Mouse (Mus musculus) G1E (cell line): ENCODE measurements around the gene Ntn1. TPM values are rescaled to one million over a fixed set of nuclear protein-coding genes. Genes with fewer than 3 reads are reported as not detected.

Experiments used
- ATAC-seq: 2 replicates; pipeline ENCODE4 v1.8.0; 2016; ENCODE audit warnings: mild to moderate bottlenecking; ENCODE audit not compliant: insufficient number of reproducible peaks, poor library complexity, low FRiP score, severe bottlenecking; ENCODE audit errors: extremely low read depth
- DNase-seq: peaks from one replicate; pipeline ENCODE4 v3.0.0; 2012; ENCODE audit warnings: low spot score
- H3K27me3 ChIP-seq: 2 replicates; pipeline ENCODE4 v1.6.1; 2012; ENCODE audit warnings: mild to moderate bottlenecking, low read length, inconsistent platforms; ENCODE audit not compliant: insufficient read depth
- H3K36me3 ChIP-seq: replicated peaks from 2 replicates; pipeline ENCODE3; 2012; ENCODE audit warnings: mild to moderate bottlenecking, inconsistent platforms
- H3K4me1 ChIP-seq: 2 replicates; pipeline ENCODE4 v1.6.1; 2012; ENCODE audit warnings: low read depth, low read length, inconsistent platforms, mixed read lengths; ENCODE audit not compliant: insufficient read depth
- H3K4me3 ChIP-seq: 2 replicates; pipeline ENCODE4 v1.5.1; 2012; ENCODE audit warnings: low read depth, mild to moderate bottlenecking, inconsistent platforms, low read length, moderate library complexity, mixed read lengths
- H3K9me3 ChIP-seq: replicated peaks from 2 replicates; pipeline ENCODE4 v1.6.1; 2012; ENCODE audit warnings: inconsistent platforms
- CTCF ChIP-seq: IDR thresholded peaks from 2 replicates; pipeline ENCODE4 v1.5.1; 2012; ENCODE audit warnings: low read depth, low read length, inconsistent platforms, mixed read lengths
- GATA1 ChIP-seq: IDR thresholded peaks from 2 replicates; pipeline ENCODE4 v1.6.1; 2012; ENCODE audit warnings: borderline replicate concordance, low read length, inconsistent platforms, mixed read lengths
- GATA2 ChIP-seq: IDR thresholded peaks from 2 replicates; pipeline ENCODE4 v1.6.1; 2012; ENCODE audit warnings: low read depth, low read length, inconsistent platforms, borderline replicate concordance
- POLR2AphosphoS5 ChIP-seq: IDR thresholded peaks from 2 replicates; pipeline ENCODE4 v1.6.1; 2012; ENCODE audit warnings: low read depth, low read length, inconsistent platforms; ENCODE audit not compliant: insufficient replicate concordance
- TAL1 ChIP-seq: conservative IDR thresholded peaks from 2 replicates; pipeline ENCODE4 v1.6.1; 2012; ENCODE audit warnings: low read depth, low read length, inconsistent platforms, mixed read lengths
- polyA plus RNA-seq: library from polyadenylated mRNA; stranded (reverse); fragments of >175 nt; gene quantifications from 2 replicates; pipeline ENCODE4 v1.2.3, GENCODE M21; 2012
- total RNA-seq, 2 experiments: library from RNA; stranded (forward) in 1 of 2; stranded (reverse) in 1 of 2; fragments of 200-1000 nt in 1 of 2; fragments of >200 nt in 1 of 2; fragmentation: Nextera tagmentation in 1 of 2; gene quantifications; 2 replicates each; pipeline ENCODE4 v1.2.3; 2014 to 2017

Gene Ntn1
- total and polyA plus RNA-seq, 3 experiments = under 0.01 TPM; not detected in 2

DNA sequence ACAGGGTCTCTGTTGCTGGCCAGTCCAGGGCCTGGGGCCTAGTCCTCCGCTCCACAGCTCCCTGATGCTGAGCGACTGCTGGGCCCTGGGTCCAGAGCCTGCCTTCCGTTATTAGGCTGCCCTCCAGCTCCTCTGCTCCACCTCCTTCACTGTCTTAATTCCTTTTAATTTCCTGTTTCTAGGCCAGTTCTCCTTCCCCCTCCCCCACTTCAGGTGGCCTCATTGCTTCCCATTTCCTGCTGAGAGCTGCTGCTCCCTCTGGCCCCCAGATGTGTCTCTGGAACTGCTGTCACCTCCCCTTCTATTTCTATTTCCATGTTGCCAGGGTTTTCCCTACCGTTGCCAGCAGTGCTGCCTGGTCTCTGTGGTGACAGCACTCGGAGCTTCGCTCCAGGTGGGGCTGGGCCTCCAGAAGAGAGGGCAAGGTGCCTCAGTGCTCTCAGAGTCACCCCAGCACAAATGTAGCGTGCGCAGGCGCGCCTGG lies 204.9 kb downstream of the Ntn1 start:
- no peak overlapping the region for H3K4me3 ChIP-seq
- TF ChIP-seq GATA1 = no peak
- TF ChIP-seq TAL1 = no peak
- TF ChIP-seq CTCF = no peak
- no peak for TF ChIP-seq GATA2
- no peaks in the 10 kb centered on the region for H3K27me3 ChIP-seq
- no peak for DNase-seq
- peaks cover 21% of the 10 kb centered on the region for H3K36me3 ChIP-seq
- no peak for ATAC-seq
- H3K9me3 ChIP-seq = no peaks in the 10 kb centered on the region
- H3K4me1 ChIP-seq = no peaks in the 10 kb centered on the region

DNA sequence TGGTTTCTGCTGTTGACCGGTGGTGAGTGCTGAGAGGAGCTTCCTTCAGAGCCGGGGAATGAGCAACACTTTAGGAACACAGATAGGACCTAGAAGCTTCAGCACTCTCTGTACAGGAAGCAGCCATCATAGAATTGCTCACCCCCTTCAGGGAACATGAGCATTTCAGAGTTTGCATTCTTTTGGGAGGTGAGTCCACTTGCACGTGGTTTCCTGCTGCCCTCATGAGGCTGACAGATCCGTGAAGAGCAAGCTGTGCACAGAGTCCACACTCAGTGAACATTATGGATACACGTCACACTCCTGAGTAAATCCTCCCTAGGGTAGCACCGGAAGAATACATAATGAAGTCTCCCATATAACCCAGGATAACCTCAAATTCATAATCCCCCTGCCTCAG lies 205.5 kb downstream of the Ntn1 start:
- no peak for TF ChIP-seq TAL1

GRCm38 (mm10) chr11:68190849-68191248 lies 209.8 kb downstream of the Ntn1 start:
- DNase-seq (no peak), ATAC-seq (no peak)
- Histone ChIP-seq H3K9me3 (no peaks in the 10 kb centered on the region), H3K4me3 (no peak overlapping the region), H3K36me3 (peaks cover 13% of the 10 kb centered on the region), H3K4me1 (no peaks in the 10 kb centered on the region), H3K27me3 (no peaks in the 10 kb centered on the region)
- TF ChIP-seq POLR2AphosphoS5 (no peak), GATA2 (no peak), CTCF (no peak), GATA1 (no peak), TAL1 (no peak)

More for the DNA sequence above, 205.5 kb downstream of the Ntn1 start:
- Histone ChIP-seq H3K27me3 (no peaks in the 10 kb centered on the region), H3K9me3 (no peaks in the 10 kb centered on the region), H3K4me3 (no peak overlapping the region), H3K4me1 (no peaks in the 10 kb centered on the region), H3K36me3 (peaks cover 21% of the 10 kb centered on the region)
- ATAC-seq = no peak
- DNase-seq = no peak

DNA sequence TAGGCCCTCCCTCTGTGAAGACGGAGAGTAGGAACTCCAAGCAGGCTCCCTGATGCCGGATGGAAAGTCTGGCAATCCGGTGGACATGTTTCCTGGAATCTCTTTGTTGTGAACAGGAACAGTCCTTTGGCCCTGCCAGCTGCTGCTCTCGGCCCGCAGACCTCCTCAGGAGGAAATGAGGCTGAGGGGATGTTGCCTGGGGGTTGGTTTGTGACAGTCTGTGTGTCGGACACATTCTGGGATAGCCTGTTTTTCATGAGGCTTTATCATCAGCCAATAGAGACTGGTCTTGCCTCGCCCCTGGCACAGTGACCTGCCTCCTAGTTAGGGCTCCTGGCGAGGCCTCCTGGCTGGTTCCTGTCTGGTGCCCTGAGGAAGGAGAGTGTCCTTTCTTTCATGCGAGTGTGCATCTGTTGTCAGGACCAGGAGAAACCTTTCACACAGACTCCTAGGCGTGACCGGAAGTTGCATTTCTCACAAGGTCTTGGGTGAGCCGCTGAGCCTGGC lies 211.9 kb downstream of the Ntn1 start:
- no peak for TF ChIP-seq TAL1
- no peak for TF ChIP-seq POLR2AphosphoS5
- no peak for TF ChIP-seq CTCF
- no peak for TF ChIP-seq GATA1
- TF ChIP-seq GATA2 = no peak
- H3K36me3 ChIP-seq = peaks cover 2% of the 10 kb centered on the region
- no peaks in the 10 kb centered on the region for H3K27me3 ChIP-seq
- no peak overlapping the region for H3K4me3 ChIP-seq
- no peak for ATAC-seq
- DNase-seq = no peak
- no peaks in the 10 kb centered on the region for H3K4me1 ChIP-seq
- H3K9me3 ChIP-seq = no peaks in the 10 kb centered on the region

DNA sequence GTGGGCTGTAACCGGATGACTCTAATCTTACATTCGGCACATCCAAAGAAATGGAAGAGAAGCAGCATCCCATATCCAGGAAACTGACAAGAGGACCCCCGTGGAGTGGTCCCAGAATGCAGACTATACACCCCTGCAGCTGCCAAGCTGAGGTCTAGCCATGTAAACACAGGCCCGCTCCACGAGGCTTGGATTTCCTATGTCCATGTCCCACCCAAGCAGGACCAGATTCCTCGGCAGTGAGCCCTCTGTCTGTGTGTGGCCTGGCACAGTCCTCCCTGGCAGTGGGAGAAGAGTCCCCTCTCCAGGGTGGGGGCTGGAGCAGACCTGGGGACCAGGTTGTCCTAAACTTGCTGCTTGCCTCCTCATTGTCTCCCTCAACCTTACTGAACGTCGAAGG lies 213.4 kb downstream of the Ntn1 start:
- Histone ChIP-seq H3K36me3 (peaks cover 2% of the 10 kb centered on the region), H3K27me3 (no peaks in the 10 kb centered on the region), H3K4me1 (no peaks in the 10 kb centered on the region), H3K4me3 (no peak overlapping the region), H3K9me3 (no peaks in the 10 kb centered on the region)
- DNase-seq (no peak), ATAC-seq (no peak)
- no peak for TF ChIP-seq GATA1
- TF ChIP-seq GATA2 = no peak
- TF ChIP-seq POLR2AphosphoS5 = no peak
- no peak for TF ChIP-seq CTCF
- TF ChIP-seq TAL1 = no peak

GRCm38 (mm10) chr11:68185647-68186046 lies 215.0 kb downstream of the Ntn1 start:
- DNase-seq = no peak
- ATAC-seq = no peak
- TF ChIP-seq POLR2AphosphoS5 (no peak), TAL1 (no peak), GATA2 (no peak), CTCF (no peak), GATA1 (no peak)
- peaks cover 2% of the 10 kb centered on the region for H3K36me3 ChIP-seq
- H3K4me3 ChIP-seq = no peak overlapping the region
- H3K4me1 ChIP-seq = no peaks in the 10 kb centered on the region
- no peaks in the 10 kb centered on the region for H3K9me3 ChIP-seq
- H3K27me3 ChIP-seq = no peaks in the 10 kb centered on the region

DNA sequence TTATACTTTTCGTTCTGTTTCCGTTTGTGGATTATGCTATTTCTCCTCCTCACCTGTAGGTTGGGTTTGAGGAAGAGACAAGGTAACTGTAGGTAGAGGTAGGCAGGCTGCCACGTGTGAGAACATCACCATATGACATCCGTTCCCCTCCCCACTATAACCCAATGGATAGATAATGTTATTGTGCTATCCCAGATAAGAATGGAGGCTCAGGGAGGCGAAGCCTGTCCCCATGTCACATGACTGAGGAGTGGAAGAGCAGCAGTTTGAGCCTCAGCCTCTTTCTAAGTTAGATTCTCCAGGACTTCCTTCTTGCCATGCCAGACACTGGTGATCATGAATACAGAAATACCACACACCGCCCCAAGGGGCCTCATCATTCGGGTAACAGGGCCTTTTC lies 223.2 kb downstream of the Ntn1 start:
- Histone ChIP-seq H3K9me3 (no peaks in the 10 kb centered on the region), H3K36me3 (peaks cover 5% of the 10 kb centered on the region), H3K4me1 (no peaks in the 10 kb centered on the region), H3K27me3 (no peaks in the 10 kb centered on the region), H3K4me3 (no peak overlapping the region)
- TF ChIP-seq GATA1 (no peak), TAL1 (no peak), CTCF (no peak), GATA2 (no peak), POLR2AphosphoS5 (no peak)
- ATAC-seq (no peak), DNase-seq (no peak)
